Mouse (Mus musculus) ES-Bruce4 (cell line): Measurements from ENCODE around the gene Pitx2. TPM values are rescaled to one million over a fixed set of nuclear protein-coding genes. Genes with fewer than 3 reads are reported as not detected.
A peak's percentile ranks its signal among the peaks of the same experiment; 100 is the strongest.

ENCODE experiments used
- H3K27ac ChIP-seq: 2 replicates; pipeline ENCODE4 v1.5.1; 2012; ENCODE audit warnings: low read length, inconsistent platforms; ENCODE audit not compliant: insufficient read depth
- H3K27me3 ChIP-seq: 2 replicates; pipeline ENCODE4 v1.6.1; 2012; ENCODE audit warnings: mild to moderate bottlenecking, low read length, inconsistent platforms; ENCODE audit not compliant: control insufficient read depth, poor library complexity, insufficient read depth, severe bottlenecking
- H3K36me3 ChIP-seq: 2 replicates; pipeline ENCODE4 v1.6.1; 2012; ENCODE audit warnings: inconsistent platforms, mild to moderate bottlenecking, low read length, moderate library complexity; ENCODE audit not compliant: control insufficient read depth, poor library complexity, insufficient read depth, severe bottlenecking
- H3K4me1 ChIP-seq: one replicate; pipeline ENCODE4 v1.8.1; 2011; ENCODE audit warnings: low read length; ENCODE audit not compliant: control insufficient read depth, insufficient read depth
- H3K4me3 ChIP-seq: 2 replicates; pipeline ENCODE4 v1.5.1; 2011; ENCODE audit warnings: low read depth, mild to moderate bottlenecking, low read length
- H3K9ac ChIP-seq: 2 replicates; pipeline ENCODE4 v1.6.1; 2012; ENCODE audit warnings: low read depth, mild to moderate bottlenecking, inconsistent platforms; ENCODE audit not compliant: poor library complexity, severe bottlenecking
- H3K9me3 ChIP-seq: replicated peaks from 2 replicates; pipeline ENCODE4 v1.6.1; 2012; ENCODE audit warnings: mild to moderate bottlenecking, low read length, inconsistent platforms; ENCODE audit not compliant: control insufficient read depth, poor library complexity, insufficient read depth, severe bottlenecking
- CTCF ChIP-seq: IDR thresholded peaks from one replicate; pipeline ENCODE4 v1.8.1; 2011; ENCODE audit warnings: low read depth, low read length
- EP300 ChIP-seq: IDR thresholded peaks from 2 replicates; pipeline ENCODE4 v1.6.1; 2011; ENCODE audit warnings: low read depth, low read length; ENCODE audit not compliant: insufficient read depth
- polyA plus RNA-seq: library from polyadenylated mRNA; stranded (reverse); fragments of >200 nt; gene quantifications from 2 replicates; pipeline ENCODE4 v1.2.4, GENCODE M21; 2011; ENCODE audit warnings: low read depth; ENCODE audit not compliant: missing spikeins, insufficient read depth, insufficient read length

Pitx2 gene
- polyA plus RNA-seq, 1 experiment = 21.4 TPM

DNA sequence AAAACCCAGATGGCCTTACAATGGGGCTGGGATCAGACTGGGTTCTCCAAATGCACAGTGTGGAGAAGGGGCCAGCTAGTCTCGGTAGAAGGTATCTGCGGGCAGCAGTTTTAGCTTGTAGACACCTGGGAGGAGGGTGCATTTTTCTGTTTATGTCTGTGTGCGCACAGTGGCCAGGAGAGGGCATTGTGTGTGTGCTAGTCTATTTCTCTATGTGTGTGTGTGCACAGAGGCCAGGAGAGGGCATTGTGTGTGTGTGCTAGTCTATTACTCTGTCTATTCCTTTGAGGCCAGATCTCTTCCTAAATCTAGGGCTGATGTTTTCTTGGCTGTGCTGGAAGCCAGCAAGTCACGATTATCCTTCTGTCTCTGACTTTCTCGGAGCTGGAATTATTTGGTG lies 58.8 kb downstream of the Pitx2 start:
- Histone ChIP-seq H3K36me3 (no peaks in the 10 kb centered on the region), H3K9ac (no peak overlapping the region), H3K4me1 (no peaks in the 10 kb centered on the region), H3K9me3 (no peaks in the 10 kb centered on the region), H3K27me3 (no peaks in the 10 kb centered on the region; the same call in 1 of the 2 replicates), H3K27ac (no peak overlapping the region), H3K4me3 (no peak overlapping the region)
- peak; percentile 33 for TF ChIP-seq CTCF
- TF ChIP-seq EP300 = no peak

Other genes starting within 250 kb of the Pitx2 start
- not detected in 2 replicates for gene Enpep, start 132.8 kb downstream of the Pitx2 start, polyA plus RNA-seq